Mouse (Mus musculus) layer of hippocampus, adult 6 months (tissue): Measurements from ENCODE around the gene Adipor2. TPM values are rescaled to one million over a fixed set of nuclear protein-coding genes. Genes with fewer than 3 reads are reported as not detected.

Experiments used
- long read RNA-seq, 2 experiments: library from polyadenylated mRNA; unstranded; transcript quantifications; one replicate each; pipeline ENCODE4 v2.0.0; 2019 to 2020
- polyA plus RNA-seq: library from polyadenylated mRNA; unstranded; fragments of <200 nt; fragmentation: Nextera tagmentation; gene quantifications from 2 replicates; pipeline ENCODE4 v1.2.3, GENCODE M21; 2021

The Adipor2 gene
- 7.3 and 7.4 TPM in 2 replicates for polyA plus RNA-seq
- long read RNA-seq, experiment 1, full-length matches to known transcripts = 8 of 23 reads
- long read RNA-seq, experiment 1, partial matches to known transcripts = 4 of 23 reads
- long read RNA-seq, experiment 1, other reads (novel, unspliced or antisense) = 11 of 23 reads
- long read RNA-seq, experiment 2, full-length matches to known transcripts = 57 of 87 reads
- long read RNA-seq, experiment 2, partial matches to known transcripts = 3 of 87 reads
- long read RNA-seq, experiment 2, other reads (novel, unspliced or antisense) = 27 of 87 reads

GRCm38 (mm10) chr6:119417354-119417753 is at the start of gene Adipor2:
TSS of gene Adipor2 (minus strand) at chr6:119417704.

GRCm38 (mm10) chr6:119330506-119330905 is 87.0 kb downstream of the Adipor2 start, which contains the start of gene Lrtm2:
TSS of gene Lrtm2 (minus strand) at chr6:119330766.

Other genes with a start within 250 kb of the Adipor2 start
- gene Dcp1b, start 242.5 kb downstream of the Adipor2 start, polyA plus RNA-seq = 4.7 and 5.1 TPM in 2 replicates
- gene Cacna1c, start 221.3 kb downstream of the Adipor2 start, polyA plus RNA-seq = 2.3 and 2.6 TPM in 2 replicates
- gene Cacna2d4, start 181.2 kb downstream of the Adipor2 start, polyA plus RNA-seq = 0.38 and 0.88 TPM in 2 replicates
- 23.2 and 30.8 TPM in 2 replicates for gene Lrtm2, start 86.9 kb downstream of the Adipor2 start, polyA plus RNA-seq
- 3.2 and 3.3 TPM in 2 replicates for gene Fbxl14, start 62.0 kb upstream of the Adipor2 start, polyA plus RNA-seq
- gene Wnt5b, start 126.6 kb upstream of the Adipor2 start, polyA plus RNA-seq = 0.60 and 0.82 TPM in 2 replicates